23 mouse cellular contexts compared by ENCODE assay signal in genomic region chr11:104673412-104673811, GRCm38 (mm10). TPM values are rescaled to one million over a fixed set of nuclear protein-coding genes. Genes with fewer than 3 reads are reported as not detected.
DNase-seq lines count a peak whose midpoint lies in the region; ATAC-seq and TF ChIP-seq lines count a peak whose summit lies in the region.
"Had no signal": no experiment of that assay in that cellular context is flagged by ENCODE, and none has a peak within 500 bp of the region (broad histone marks: within the 10 kb centered on the region; RNA-seq: fewer than 3 reads in every experiment).

No protein-coding gene starts in this region.

- no peaks in the 10 kb centered on the region for H3K27me3 ChIP-seq in Patski
- no peaks in the 10 kb centered on the region for H3K27me3 ChIP-seq in neural tube, embryonic 15.5 days (replicated peaks)
- H3K27me3 ChIP-seq in hindbrain, embryonic 13.5 days, result no peaks in the 10 kb centered on the region
- H3K27me3 ChIP-seq: embryonic facial prominence, embryonic 12.5 days; forebrain, embryonic 12.5 days had no signal

- 68% methylated on average over 4 of the region's 4 CpGs for WGBS in neural tube, embryonic 15.5 days
- 76% methylated on average over 4 of the region's 4 CpGs for WGBS in hindbrain, embryonic 13.5 days

- H3K4me1 ChIP-seq in embryonic fibroblast, embryonic 13.5 days (ENCODE audit: control insufficient read depth, insufficient read depth, low read length), result peaks cover 2% of the 10 kb centered on the region; the same call in 1 of the 2 replicates
- H3K4me1 ChIP-seq in neural tube, embryonic 15.5 days, result no peaks in the 10 kb centered on the region
- H3K4me1 ChIP-seq in hindbrain, embryonic 13.5 days (replicated peaks), result no peaks in the 10 kb centered on the region
- H3K4me1 ChIP-seq: embryonic facial prominence, embryonic 10.5 days; embryonic facial prominence, embryonic 12.5 days; forebrain, embryonic 10.5 days; forebrain, embryonic 12.5 days had no signal

- H3K36me3 ChIP-seq in neural tube, embryonic 15.5 days, result no peaks in the 10 kb centered on the region
- H3K36me3 ChIP-seq in hindbrain, embryonic 13.5 days, result no peaks in the 10 kb centered on the region
- H3K36me3 ChIP-seq: embryonic facial prominence, embryonic 10.5 days; embryonic facial prominence, embryonic 12.5 days; forebrain, embryonic 10.5 days; forebrain, embryonic 12.5 days had no signal

- peak; percentile 78 for ATAC-seq in Patski
- ATAC-seq in neural tube, embryonic 15.5 days (ENCODE audit: low FRiP score), result no peak
- no peak for ATAC-seq in hindbrain, embryonic 13.5 days (ENCODE audit: low FRiP score)
- ATAC-seq: forebrain, embryonic 14.5 days; forebrain, embryonic 16.5 days had no signal

- no peak overlapping the region for H3K4me3 ChIP-seq in embryonic fibroblast, embryonic 13.5 days (ENCODE audit: insufficient read depth, low read length)
- H3K4me3 ChIP-seq in neural tube, embryonic 15.5 days (replicated peaks), result no peak overlapping the region
- no peak overlapping the region for H3K4me3 ChIP-seq in hindbrain, embryonic 13.5 days
- H3K4me3 ChIP-seq: embryonic facial prominence, embryonic 10.5 days; embryonic facial prominence, embryonic 12.5 days; erythroblast, embryonic 14.5 days; forebrain, embryonic 10.5 days; forebrain, embryonic 12.5 days had no signal

- TF ChIP-seq POLR2A in embryonic fibroblast, embryonic 13.5 days (IDR thresholded peaks at IDR 0.05; ENCODE audit: low read depth, low read length), result no peak

- POLR2A ChIA-PET in Patski (lab: Charles Lee), result interaction anchor here (0.5 to 0.7 kb wide), 3 partner anchors 43 to 141 kb away, joined by 3 to 6 read pairs (median 5); no protein-coding TSS in a partner anchor

- DNase-seq in heart, adult 11 months, result peak; percentile 4
- no peak for DNase-seq in heart, adult 18-20 months
- DNase-seq in Patski (ENCODE audit: low read depth, low spot score), result peak; percentile 28
- DNase-seq: adrenal gland, adult 2 months; adrenal gland, postnatal 10 days; adrenal gland, postnatal 25 days; cerebellum, adult 11-12 months; cerebellum, adult 2 months; cerebellum, adult 9-10 months; cerebellum, postnatal 10 days; cerebellum, postnatal 25 days had no signal

- no peak overlapping the region for H3K4me2 ChIP-seq in neural tube, embryonic 15.5 days
- no peak overlapping the region for H3K4me2 ChIP-seq in hindbrain, embryonic 13.5 days
- H3K4me2 ChIP-seq: embryonic facial prominence, embryonic 12.5 days; forebrain, embryonic 12.5 days had no signal

- H3K9ac ChIP-seq in neural tube, embryonic 15.5 days (replicated peaks), result no peak overlapping the region
- no peak overlapping the region for H3K9ac ChIP-seq in hindbrain, embryonic 13.5 days
- H3K9ac ChIP-seq: embryonic facial prominence, embryonic 12.5 days; forebrain, embryonic 12.5 days had no signal

- no peaks in the 10 kb centered on the region for H3K9me3 ChIP-seq in neural tube, embryonic 15.5 days (replicated peaks)
- no peaks in the 10 kb centered on the region for H3K9me3 ChIP-seq in hindbrain, embryonic 13.5 days
- H3K9me3 ChIP-seq: embryonic facial prominence, embryonic 10.5 days; embryonic facial prominence, embryonic 12.5 days; forebrain, embryonic 10.5 days; forebrain, embryonic 12.5 days had no signal

- CTCF ChIA-PET in Patski (lab: Charles Lee), result interaction anchor here (0.6 to 1.1 kb wide), 2 partner anchors 36 to 48 kb away, joined by 3 read pairs; no protein-coding TSS in a partner anchor

- H3K27ac ChIP-seq in embryonic fibroblast, embryonic 13.5 days (ENCODE audit: insufficient read depth, low read length), result peak overlapping the region; percentile 77; the same call in 1 of the 2 replicates
- no peak overlapping the region for H3K27ac ChIP-seq in neural tube, embryonic 15.5 days (replicated peaks)
- no peak overlapping the region for H3K27ac ChIP-seq in hindbrain, embryonic 13.5 days
- H3K27ac ChIP-seq: embryonic facial prominence, embryonic 10.5 days; embryonic facial prominence, embryonic 12.5 days; forebrain, embryonic 10.5 days; forebrain, embryonic 12.5 days had no signal

- no peak for TF ChIP-seq CTCF in Patski (IDR thresholded peaks at IDR 0.05)
- TF ChIP-seq CTCF in embryonic fibroblast, embryonic 13.5 days (IDR thresholded peaks at IDR 0.05; ENCODE audit: borderline replicate concordance, insufficient read depth, low read length), result no peak

- in situ Hi-C loops in Patski (cut with MboI; ENCODE audit: low pct_unique_long_range_greater_than_20kb), result no loop called here

RNA-seq across cellular contexts. Expression of gene Gm11639, which starts 12.1 kb away (rescaled TPM):
- total RNA-seq in heart, adult 18-20 months (2021), result under 1 TPM; 0.02 to 0.03 TPM
- polyA plus RNA-seq in Patski (2021), result 0.04 TPM
- 0.04 TPM in 1 of 2 replicates, not detected in the other for polyA plus RNA-seq in embryonic fibroblast, embryonic 13.5 days (2011; ENCODE audit: insufficient read length, low read depth, missing spikeins)
- 0.23 and 0.31 TPM in 2 replicates for polyA plus RNA-seq in neural tube, embryonic 15.5 days (2015; fragmentation: Nextera tagmentation; extraction: Ambion mirVana)
- polyA plus RNA-seq in hindbrain, embryonic 13.5 days (2015; fragmentation: Nextera tagmentation; extraction: Ambion mirVana), result 0.16 TPM in 1 of 2 replicates, not detected in the other
- total RNA-seq: MEL had no signal
- polyA plus RNA-seq: adrenal gland, adult 2 months; C2C12; embryonic facial prominence, embryonic 10.5 days; erythroblast, embryonic 14.5 days; forebrain, embryonic 10.5 days; forebrain, embryonic 12.5 days; forebrain, embryonic 14.5 days had no signal

Comparison
In these comparisons a context has a peak if more than half of its experiments do, and no peak if none do; other contexts are left out.
1. DNase-seq: peak in heart, adult 11 months (single experiment) and Patski (single experiment); none in heart, adult 18-20 months (0 of 2).